Mouse (Mus musculus): ENCODE data around the gene Hoxc9.

Hoxc9 gene

DNA sequence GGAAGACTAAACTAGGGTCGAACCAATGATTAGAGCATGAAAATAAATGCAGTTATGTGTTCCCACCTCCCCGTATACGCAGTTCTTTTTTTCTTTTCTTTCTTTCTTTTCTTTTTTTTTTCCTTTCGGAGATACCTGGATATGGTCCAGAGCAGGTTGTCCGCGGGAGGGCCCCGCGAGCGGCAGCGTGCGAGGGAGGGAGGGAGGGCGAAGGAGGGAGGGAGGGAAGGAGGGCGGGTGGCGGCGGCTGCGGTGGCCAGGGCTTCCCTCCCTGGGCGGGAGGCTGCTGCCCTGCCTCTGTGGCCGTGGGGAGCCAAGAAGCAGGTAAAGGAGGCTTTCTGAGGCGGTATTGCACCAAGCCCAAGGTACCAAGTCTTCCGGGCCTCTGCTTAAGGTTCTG, at the start of gene Hoxc9:
TSS of gene Hoxc9 (plus strand) at position 269 of the 400 bp plus-strand sequence.
- no peak for DNase-seq (ENCODE audit: low read depth, low spot score)

DNA sequence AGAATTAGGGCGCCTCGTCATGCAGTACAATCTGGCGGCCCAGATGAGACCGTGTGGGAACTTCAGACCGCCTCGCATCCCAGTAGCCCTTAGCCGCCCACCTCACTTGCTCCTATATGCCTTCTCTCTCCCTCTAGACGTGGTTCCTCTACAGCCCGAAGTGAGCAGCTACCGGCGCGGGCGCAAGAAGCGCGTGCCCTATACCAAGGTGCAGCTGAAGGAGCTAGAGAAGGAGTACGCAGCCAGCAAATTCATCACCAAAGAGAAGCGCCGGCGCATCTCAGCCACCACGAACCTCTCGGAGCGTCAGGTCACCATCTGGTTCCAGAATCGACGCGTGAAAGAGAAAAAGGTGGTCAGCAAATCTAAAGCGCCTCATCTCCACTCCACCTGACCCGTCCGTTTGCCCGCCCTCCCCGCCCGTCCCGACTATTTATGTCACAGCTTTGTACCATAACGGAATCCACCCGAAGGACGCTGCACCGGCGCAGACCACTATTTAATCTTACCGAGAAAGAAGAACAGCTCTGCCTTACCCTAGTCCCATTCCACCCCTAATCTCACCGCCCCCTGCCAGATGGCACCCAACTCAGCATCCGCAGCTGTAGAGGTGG, 49.1 kb upstream of the Hoxc9 start:
- no peak for DNase-seq (ENCODE audit: low read depth, low spot score)

DNA sequence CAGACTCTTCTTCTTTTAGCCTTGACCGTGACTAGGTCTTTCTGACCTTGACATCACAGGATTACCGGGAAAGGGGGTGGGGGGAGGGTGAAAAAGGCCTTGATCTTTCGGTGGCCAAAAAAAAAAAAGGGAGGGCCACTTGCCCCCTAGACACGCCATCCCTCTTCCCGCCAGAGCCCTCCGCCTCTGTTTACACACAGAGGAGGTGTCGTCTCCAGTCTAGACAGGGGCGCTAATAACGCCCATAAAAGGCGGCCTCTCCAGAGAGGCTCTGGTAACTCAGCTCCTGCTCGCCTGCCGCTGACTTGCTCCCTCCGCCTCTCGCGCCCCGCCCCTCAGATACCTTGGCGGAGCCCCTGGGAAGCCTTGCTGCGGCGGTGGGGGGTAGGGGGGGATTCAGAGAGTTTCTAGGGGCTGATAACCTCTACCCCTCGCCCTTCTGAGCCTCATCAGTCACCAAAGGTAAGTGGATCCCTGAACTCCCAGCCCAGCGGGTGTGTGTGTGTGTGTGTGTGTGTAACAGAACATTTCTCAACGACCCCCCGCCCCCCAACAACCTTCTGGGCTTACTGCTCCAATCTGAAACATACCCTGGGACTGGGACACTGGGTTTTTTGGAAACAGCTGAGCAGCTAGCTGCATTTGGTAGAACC, 44.4 kb upstream of the Hoxc9 start:
- DNase-seq (ENCODE audit: low read depth, low spot score) = no peak

DNA sequence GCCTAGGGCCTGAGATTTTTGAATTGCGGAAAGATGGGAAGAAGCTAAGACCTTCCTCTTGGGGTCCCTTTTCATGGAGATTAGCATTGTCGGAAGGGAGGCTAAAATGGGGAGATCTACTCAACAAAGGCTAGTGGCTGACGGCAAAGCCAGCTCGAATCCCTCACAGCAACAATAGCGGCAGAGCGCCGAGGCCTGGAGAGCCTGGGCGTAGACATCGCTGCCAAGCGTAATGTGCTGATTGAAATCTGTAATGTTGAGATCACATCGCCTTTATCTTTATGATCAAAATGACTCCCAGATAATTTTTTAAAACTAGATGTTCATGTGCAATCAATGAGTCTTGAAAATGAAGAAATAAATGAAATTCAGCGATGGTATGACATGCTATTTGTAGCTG, 41.8 kb upstream of the Hoxc9 start:
- no peak for DNase-seq (ENCODE audit: low read depth, low spot score)

DNA sequence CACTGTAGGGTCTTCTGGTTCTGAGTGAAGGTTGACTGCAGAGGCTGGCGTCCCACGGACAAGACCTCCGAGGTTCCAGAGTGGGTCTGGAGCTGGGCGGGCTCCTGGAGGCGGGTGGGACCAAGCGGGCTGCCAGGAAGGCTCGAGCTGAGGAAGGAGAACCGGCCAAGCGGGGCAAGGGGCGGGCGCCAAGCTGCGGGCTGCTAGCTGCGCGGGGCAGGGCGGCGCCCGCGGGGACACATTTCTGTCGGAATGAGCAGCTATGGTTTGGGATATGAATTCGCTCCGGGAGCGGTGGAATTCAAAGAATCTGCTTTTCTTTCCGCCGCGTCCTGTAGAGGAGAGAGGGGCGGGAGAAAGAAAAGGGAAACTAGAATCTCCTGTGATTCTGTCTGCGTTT, 41.3 kb upstream of the Hoxc9 start:
- DNase-seq (ENCODE audit: low read depth, low spot score) = peak; percentile 61

DNA sequence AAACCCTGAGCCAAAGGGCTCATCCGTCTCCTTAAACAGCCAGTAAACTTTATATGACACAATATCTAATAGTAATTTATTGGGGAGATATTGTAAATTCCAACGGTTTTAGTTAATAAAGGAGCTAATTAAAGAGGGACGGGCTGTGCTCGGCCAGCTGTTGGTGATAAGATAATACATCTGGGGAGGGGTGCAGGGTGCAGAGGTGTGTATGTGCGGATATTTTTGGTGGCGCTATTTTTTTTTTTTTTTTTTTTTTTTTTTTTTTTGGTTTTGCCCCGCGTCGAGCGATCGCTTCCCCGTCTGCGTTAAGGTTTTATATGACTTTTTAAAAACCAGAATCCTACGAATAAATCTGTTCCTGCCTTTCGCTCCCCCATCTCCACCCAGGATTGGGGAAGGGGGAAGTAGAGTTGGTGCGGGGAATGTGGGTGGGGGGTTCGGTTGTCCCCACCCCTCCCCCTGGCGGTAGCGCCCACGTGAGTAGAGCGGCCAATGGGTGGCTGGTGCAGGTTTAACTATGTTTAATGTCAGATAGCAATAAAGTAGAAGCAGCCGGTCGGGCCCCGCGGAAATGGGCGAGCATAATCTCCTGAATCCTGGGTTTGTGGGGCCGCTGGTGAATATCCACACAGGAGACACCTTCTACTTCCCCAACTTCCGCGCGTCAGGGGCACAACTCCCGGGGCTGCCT, 39.8 kb upstream of the Hoxc9 start, which contains the start of gene Hoxc12:
TSS of gene Hoxc12 (plus strand) at position 479 of the 694 bp plus-strand sequence.
- no peak for DNase-seq (ENCODE audit: low read depth, low spot score)

DNA sequence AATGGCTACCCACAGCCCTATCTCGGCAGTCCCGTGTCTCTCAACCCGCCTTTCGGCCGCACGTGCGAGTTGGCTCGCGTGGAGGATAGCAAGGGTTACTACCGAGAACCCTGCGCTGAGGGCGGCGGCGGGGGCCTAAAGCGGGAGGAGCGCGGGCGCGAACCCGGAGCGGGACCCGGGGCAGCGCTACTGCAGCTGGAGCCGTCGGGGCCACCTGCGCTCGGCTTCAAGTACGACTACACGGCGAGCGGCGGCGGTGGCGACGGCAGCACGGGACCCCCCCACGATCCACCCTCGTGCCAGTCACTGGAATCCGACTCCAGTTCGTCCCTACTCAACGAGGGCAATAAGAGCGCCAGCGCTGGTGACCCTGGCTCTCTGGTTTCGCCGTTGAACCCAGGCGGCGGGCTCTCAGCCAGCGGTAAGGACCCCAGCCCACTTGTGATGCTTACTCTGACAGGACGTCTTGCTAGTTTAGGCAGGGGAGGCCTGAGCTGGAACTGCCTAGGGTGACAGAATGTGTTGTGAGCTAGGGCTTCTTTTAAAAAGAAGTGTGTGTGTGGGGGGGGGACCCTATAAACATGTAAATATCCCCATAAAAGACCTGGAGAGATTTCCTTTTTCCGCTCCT, 39.1 kb upstream of the Hoxc9 start:
- no peak for DNase-seq (ENCODE audit: low read depth, low spot score)

DNA sequence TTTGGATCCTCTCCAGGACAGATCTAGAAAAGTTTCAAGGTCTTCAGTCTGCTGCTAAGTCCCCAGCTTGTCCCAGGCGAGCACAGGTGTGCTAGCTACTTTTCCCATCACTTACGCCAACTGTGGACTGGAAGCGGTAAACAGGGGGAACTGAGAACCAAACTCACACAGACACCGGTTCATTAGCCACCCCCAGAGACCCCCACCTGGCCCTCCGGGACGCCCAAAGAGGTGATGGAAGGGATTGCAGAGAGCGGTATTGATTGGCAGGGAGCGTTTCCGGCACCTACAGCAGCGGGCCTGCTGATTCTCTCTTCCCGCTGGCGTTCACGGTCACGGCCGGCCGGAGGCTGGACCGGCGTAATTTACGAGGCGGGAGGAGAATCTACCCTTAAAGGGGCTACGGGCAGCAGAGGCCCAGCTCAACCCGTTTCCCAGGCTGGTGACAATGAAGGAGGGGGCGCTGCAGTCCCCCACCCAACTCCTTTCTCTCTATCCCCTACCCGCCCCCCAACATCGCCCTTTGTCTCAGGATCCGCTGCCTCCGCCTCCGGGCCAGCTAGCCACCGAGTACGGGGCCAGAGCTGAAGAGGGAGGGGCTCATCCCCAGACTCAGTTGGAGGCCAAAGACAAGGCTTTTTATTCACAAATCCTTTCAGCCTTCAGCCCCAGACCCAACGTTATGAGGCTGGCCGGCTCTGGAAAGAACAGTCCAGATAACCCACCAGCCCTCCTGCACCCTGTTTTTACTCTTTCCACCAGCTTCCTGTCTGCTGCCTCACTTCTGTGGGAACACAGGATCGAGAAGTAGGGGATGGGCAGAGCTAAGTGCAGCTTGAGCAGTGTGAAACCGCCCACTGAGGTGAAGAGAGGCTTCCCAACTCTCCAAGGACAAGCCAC, 36.7 kb upstream of the Hoxc9 start:
- DNase-seq (ENCODE audit: low read depth, low spot score) = no peak

DNA sequence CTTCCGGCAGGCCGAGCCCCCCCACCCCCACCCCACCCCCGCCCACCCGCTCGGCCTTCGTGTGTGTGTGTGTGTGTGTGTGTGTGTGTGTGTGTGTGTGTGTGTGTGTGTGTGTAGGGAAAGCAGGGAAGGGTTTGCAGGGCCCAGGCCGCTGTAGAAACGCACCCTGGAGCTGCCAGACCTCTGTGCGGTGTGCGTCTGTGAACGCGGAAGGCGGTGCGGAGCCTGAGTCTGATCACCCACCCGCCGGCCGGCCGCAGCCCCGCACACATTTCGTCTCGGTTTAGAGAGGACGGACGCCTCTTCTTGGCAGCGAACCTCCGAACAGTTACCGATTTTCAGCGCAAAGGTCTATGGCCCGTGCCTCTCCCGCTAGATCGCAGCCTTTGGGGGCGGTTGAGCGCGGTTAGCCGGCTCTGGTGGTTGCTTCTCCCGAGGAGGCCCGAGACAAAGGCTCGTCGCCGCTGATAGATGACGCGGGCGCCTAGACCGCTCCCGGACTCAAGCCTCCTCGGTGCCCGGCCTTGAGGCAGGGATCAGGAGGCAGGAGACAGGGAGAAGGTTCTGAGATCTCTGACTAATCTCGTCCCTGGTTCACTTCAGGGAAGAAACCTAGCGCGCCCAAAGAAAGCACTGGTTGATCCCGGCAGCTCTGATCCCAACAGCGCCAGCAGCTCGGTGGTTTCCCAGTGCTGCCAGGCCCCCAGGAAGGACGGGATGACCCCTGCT, 33.3 kb upstream of the Hoxc9 start:
- DNase-seq (ENCODE audit: low read depth, low spot score) = peak; percentile 66

DNA sequence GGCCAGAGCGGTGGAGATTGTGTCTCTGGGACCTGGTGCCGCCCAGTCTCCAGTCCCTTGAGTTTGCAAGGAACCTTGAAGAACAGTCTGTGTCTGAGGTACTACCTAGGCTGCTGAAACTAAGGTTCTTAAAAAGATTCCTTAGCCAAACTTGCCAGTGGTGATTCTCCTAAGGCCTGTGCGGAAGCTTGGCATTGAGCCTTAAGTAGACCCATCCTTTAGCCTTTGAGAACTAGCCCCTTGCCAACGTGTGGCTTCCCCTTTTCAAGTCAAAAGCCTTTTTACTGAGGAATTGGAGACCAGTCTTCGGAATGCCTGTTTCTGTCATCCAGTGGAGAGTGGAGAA, 32.8 kb upstream of the Hoxc9 start:
- DNase-seq (ENCODE audit: low read depth, low spot score) = no peak

DNA sequence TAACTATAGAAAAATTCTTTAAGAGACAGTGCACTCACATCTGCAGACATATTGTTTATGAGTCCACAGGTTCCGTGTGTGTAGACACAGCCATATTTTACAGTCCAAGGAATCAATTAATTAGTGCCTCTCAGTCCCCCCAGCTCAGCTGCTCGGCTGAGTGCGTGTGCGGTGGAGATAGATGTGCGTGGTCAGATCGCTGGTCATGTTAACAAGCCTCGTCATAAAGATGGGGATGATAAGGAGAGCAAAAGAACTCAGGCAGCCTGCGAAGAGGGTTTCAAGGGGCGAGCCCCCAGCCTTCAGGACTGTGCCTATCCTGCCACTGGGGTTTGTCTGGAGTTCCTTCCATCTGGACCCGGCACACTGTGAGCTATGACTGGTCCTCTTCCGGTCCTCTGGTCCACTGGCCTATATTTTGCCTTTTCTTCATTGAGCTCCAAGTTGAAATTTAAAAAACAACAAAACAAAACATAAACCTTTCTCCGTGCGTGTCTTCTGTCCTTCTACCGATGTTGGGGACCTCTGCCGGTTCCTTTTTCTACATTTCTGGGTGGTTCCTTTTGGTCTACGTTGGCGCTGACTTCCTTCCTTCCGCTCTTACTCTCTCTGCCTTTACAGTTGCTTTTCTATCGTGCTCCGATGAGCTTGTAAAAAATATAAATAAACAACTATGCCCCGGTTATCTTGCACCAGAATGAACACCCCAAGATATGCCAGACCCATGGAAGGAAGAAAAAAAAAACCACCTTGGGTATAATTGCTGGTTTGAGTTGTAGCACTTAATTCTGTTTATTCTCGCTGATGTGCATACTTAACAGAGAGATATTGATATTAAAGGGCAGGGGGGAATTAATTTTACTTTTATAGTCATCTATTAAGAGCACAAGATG, 30.8 kb upstream of the Hoxc9 start:
- DNase-seq (ENCODE audit: low read depth, low spot score) = no peak

DNA sequence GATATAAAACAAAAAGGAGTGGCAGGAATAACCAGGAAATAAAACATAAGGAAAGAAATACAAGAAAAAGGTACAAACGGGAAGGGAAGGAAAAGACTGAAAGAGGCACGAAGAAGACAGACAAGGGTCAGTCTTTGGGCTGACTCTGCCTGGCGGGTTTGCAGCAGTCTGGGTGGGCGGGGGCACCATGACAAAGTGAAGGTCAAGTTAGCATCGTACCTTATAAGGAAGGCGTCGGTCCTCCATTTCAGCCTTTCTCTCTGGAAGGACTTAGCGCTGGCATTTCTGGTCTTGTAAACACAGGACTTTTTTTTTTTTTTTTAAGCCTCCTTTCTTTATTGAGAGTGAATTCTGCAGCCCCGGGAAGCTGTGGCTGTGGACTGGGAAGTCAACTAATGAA, 29.0 kb upstream of the Hoxc9 start:
- DNase-seq (ENCODE audit: low read depth, low spot score) = peak; percentile 60

DNA sequence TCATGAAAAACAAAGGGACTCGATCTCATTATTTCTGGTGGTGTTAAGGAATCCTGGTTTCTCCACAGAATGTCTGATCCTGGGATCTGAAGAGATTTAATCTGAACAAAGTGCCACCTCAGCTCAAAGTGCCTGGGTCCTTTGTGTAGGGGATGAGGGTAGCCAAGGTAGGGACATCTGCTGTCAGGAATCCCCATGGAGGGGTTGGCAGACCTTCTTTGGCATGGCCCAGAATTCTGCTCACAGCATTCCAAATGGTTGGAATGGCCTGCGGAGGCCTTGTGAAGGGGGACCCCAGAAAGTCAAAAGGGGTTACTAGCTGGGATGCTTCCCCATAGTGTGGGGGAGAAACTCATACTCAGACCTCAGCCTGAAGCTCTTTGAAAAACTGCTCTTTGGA, 27.4 kb upstream of the Hoxc9 start:
- DNase-seq (ENCODE audit: low read depth, low spot score) = no peak

DNA sequence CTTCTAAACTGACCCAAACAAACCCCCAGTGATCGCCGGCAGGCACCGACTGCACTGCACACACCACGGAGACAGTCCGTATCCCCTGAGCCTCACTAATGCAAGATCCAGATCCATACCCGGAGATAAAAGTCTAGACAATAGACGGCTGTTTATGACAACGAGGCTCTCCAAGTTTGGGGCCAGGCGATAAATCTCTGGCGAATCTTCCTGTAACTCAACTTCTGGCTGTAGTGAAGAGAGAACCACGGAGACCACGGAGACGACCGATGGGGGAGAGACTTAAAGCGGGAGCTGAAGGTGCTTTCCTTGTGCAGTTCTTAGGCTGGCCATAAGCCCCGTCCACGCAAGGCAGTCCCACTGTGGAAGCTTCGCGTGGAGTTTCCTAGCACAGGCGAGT, 26.5 kb upstream of the Hoxc9 start:
- no peak for DNase-seq (ENCODE audit: low read depth, low spot score)

DNA sequence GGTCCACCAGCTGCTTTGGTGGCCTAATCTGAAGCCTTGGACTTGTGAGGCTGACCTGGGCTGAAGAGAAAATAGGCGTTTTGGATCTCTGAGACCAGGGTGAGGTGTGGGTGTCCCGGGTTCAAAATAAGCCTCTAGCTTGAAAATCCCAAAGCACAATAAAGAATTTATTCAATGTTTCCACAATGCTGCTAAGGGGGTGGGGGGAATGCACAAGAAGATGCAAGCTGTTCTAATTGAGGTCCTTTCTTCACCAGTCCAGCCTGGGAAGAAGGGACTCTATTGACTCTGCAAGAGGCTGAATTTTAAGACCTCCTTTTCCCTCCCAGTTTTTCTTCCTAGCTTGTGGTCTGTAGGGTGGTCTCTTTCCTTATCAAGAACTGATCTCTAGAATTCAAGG, 25.4 kb upstream of the Hoxc9 start:
- no peak for DNase-seq (ENCODE audit: low read depth, low spot score)

DNA sequence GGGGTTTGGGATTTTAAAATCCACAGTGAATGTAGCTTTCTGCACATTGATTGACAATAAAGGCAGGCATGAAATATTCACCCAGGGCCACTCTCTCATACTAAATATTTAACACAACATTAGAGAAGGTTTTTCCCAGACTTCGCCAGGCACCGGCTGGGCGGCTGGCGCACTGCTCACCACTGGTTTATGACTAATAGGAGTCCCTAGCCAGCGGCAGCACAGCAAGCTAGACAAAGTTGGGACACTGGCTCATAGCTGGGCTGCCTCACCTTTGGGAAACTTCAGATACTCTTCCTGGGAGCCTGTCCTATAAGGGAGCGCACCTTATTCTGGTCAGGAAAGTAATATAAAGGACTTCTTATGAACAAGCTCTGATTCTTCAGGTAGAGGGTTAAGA, 22.7 kb upstream of the Hoxc9 start:
- no peak for DNase-seq (ENCODE audit: low read depth, low spot score)

DNA sequence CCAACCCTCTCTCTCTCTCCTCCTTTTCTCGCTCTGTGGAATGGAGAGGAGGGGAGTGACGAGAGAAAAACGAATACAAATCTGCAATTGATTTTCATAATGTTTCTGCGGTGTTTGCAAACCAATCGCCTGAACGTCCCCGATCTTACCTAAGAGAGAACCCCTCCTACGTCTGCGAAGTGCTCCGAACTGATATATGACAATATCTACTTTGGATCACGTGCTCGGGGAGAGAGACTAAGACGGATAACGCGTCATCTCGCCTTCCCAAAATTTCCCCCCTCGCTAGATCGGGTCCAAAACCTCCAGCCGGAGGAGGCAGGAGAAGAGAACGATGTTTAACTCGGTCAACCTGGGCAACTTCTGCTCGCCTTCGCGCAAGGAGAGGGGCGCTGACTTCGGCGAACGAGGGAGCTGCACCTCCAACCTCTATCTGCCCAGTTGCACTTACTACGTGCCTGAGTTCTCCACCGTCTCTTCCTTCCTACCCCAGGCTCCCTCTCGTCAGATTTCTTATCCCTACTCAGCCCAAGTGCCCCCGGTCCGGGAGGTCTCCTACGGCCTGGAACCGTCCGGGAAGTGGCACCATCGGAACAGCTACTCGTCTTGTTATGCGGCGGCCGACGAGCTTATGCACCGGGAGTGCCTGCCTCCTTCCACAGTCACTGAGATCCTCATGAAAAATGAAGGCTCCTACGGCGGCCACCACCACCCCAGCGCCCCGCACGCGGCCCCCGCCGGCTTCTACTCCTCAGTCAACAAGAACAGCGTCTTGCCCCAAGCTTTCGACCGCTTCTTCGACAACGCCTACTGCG, 21.8 kb upstream of the Hoxc9 start, which contains the start of gene Hoxc11:
TSS of gene Hoxc11 (plus strand) at position 236 of the 815 bp plus-strand sequence.
- DNase-seq (ENCODE audit: low read depth, low spot score) = no peak

DNA sequence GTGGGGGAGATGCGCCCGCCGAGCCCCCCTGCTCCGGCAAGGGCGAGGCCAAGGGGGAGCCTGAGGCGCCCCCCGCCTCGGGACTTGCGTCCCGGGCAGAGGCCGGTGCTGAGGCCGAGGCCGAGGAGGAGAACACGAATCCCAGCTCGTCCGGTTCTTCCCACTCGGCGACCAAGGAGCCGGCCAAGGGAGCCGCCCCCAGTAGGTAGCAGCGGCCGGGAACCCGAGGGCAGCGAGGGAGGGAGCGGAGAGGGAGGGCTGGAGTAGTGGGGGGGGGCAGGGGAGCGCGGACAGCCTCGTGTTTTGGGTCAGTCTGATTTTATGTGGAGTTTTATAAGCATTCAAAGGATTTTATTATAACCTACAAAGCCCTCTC, 21.2 kb upstream of the Hoxc9 start:
- DNase-seq (ENCODE audit: low read depth, low spot score) = no peak

Measured in 3T3-L1 (cell line).